Mouse (Mus musculus): Measurements from ENCODE around the gene Tmsb15b1. TPM values are rescaled to one million over a fixed set of nuclear protein-coding genes. Genes with fewer than 3 reads are reported as not detected.
"Not testable (repeated sequence)": the region's sequence is repeated elsewhere in the genome, so short reads cannot be mapped to it uniquely, and the experiment has no call there.

Gene Tmsb15b1
- total and polyA plus RNA-seq, 3 experiments = not detected

DNA sequence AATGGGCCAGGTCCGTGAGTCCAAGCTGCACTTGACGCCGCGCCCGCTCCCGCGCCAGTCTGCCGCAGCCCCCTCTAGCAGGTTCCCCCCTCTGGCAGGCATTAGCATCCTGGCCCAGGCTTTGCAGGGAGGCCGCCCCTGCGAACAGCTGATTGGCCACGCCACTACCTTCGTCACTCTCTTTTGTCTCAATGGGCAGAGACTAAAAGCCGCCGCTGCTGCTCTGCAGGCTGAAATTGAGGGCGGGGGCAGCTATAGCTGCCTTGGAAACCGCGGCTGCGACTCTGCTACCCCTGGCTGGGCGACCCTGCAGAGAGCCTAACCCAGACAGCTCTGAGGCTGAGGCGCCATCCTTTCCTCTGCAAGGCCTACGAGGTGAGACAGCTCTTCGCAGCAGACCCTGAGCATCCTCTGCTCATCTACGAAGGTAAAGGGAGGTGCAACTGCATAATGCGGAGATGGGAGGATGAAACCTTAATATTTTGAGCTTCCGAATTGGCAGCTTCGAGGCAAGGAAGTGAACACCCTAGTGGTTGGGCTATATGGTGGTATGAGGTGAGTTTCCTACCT, 16.4 kb upstream of the Tmsb15b1 start, which contains the start of gene Zcchc18:
Zcchc18 (plus strand) TSS at position 178 of the 570 bp plus-strand sequence.
- H3K36me3 ChIP-seq (ENCODE audit: control insufficient read depth, insufficient read depth, low read length) = no peaks in the 10 kb centered on the region
- peak within 1 kb of the TSS; percentile 25; the same call in 1 of the 2 replicates for H3K9ac ChIP-seq (ENCODE audit: low read depth, low read length)
- peak within 1 kb of the TSS; percentile 19; the same call in 1 of the 2 replicates for H3K4me3 ChIP-seq
- DNase-seq = peak; percentile 31 to 50
- no peaks in the 10 kb centered on the region; the same call in 1 of the 2 replicates for H3K4me1 ChIP-seq (ENCODE audit: control insufficient read depth, insufficient read depth, low read length)
- H3K27me3 ChIP-seq (ENCODE audit: control insufficient read depth, insufficient read depth, low read length) = peaks cover 3% of the 10 kb centered on the region; the same call in 1 of the 2 replicates
- no peak within 1 kb of the TSS for H3K27ac ChIP-seq
- WGBS = 25% methylated on average over 26 of the region's 26 CpGs
- no peaks in the 10 kb centered on the region for H3K79me2 ChIP-seq (replicated peaks; ENCODE audit: control insufficient read depth, insufficient read depth, low read length)
- TF ChIP-seq POLR2A (IDR thresholded peaks at IDR 0.05; ENCODE audit: insufficient read depth, low read depth, low read length) (no peak), CTCF (IDR thresholded peaks at IDR 0.05) (no peak), EP300 (IDR thresholded peaks at IDR 0.05; ENCODE audit: insufficient read depth, low read depth, low read length) (no peak)
- intact Hi-C loops (cut with DNase I) = no loop called here

DNA sequence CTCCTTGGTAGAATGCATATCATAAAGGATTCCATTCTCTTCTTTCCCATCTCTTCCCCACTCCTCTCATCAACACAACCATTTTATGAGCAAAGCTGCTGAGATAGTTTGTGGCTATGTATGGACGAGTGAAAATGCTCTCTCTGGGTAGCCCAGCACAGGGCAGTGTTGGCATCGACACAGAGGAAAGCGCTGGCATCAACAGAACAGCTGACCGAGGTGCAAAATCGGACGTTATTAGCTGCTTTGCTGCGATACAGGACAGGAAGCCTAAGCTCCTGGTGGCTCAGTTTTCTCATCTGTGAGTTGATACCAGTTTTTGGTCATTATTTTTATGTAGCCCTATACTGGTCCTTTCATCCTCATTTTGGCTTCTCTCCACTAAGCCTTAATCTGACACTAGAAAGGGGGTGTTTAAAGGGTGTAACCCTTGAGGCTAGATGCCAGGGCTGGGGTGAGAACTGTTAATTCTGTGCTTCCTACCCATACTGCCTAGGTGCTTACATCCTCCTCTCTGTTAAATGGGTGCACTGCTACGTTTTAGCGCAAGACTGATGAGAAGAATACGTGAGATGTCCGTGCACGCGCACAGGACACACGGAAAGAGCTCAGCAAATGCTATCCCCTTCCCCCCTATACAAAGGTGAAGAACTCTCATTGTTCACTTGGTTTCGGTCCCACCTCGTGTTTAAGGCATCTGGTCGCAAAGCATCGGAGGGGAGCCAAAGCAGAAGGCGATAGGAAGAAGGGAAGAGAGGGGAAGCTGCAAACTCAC, 15.7 kb upstream of the Tmsb15b1 start:
- DNase-seq = no peak
- no peaks in the 10 kb centered on the region; the same call in 1 of the 2 replicates for H3K4me1 ChIP-seq (ENCODE audit: control insufficient read depth, insufficient read depth, low read length)
- intact Hi-C loops (cut with DNase I) = no loop called here
- peaks cover 3% of the 10 kb centered on the region; the same call in 1 of the 2 replicates for H3K27me3 ChIP-seq (ENCODE audit: control insufficient read depth, insufficient read depth, low read length)
- TF ChIP-seq POLR2A (IDR thresholded peaks at IDR 0.05; ENCODE audit: insufficient read depth, low read depth, low read length) = no peak
- H3K79me2 ChIP-seq (replicated peaks; ENCODE audit: control insufficient read depth, insufficient read depth, low read length) = no peaks in the 10 kb centered on the region
- WGBS = 25% methylated on average over 19 of the region's 19 CpGs
- H3K4me3 ChIP-seq = peak overlapping the region; percentile 19; the same call in 1 of the 2 replicates
- H3K9ac ChIP-seq (ENCODE audit: low read depth, low read length) = no peak overlapping the region; the same call in 1 of the 2 replicates
- H3K27ac ChIP-seq = no peak overlapping the region
- no peaks in the 10 kb centered on the region for H3K36me3 ChIP-seq (ENCODE audit: control insufficient read depth, insufficient read depth, low read length)

DNA sequence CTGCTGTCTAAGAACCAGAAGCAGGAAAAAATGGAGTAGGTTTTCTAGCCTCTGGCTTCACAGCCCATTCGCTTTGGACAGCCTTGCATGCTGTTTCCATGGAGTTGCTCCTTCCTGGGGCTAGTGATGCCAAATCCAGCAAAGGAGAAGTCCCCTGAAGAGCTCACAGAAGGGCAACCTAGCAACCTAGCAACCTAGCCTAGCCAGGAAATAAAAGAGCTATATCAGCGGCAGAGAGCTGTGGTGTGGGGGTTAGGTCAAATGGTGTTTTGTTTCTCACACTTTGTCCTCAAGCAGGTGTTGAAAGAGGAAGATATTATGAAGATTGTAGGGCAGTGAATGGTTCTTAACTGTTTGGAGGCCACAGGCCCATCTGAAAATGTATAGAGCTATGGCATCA, 14.6 kb upstream of the Tmsb15b1 start:
- Histone ChIP-seq H3K4me1 (ENCODE audit: control insufficient read depth, insufficient read depth, low read length) (no peaks in the 10 kb centered on the region; the same call in 1 of the 2 replicates), H3K36me3 (ENCODE audit: control insufficient read depth, insufficient read depth, low read length) (no peaks in the 10 kb centered on the region), H3K9ac (ENCODE audit: low read depth, low read length) (no peak overlapping the region), H3K4me3 (no peak overlapping the region), H3K79me2 (replicated peaks; ENCODE audit: control insufficient read depth, insufficient read depth, low read length) (no peaks in the 10 kb centered on the region), H3K27ac (no peak overlapping the region), H3K27me3 (ENCODE audit: control insufficient read depth, insufficient read depth, low read length) (peaks cover 3% of the 10 kb centered on the region; the same call in 1 of the 2 replicates)
- intact Hi-C loops (cut with DNase I) = no loop called here
- TF ChIP-seq POLR2A (IDR thresholded peaks at IDR 0.05; ENCODE audit: insufficient read depth, low read depth, low read length) (no peak), EP300 (IDR thresholded peaks at IDR 0.05; ENCODE audit: insufficient read depth, low read depth, low read length) (no peak), CTCF (IDR thresholded peaks at IDR 0.05) (no peak)
- DNase-seq = no peak
- WGBS = 54% methylated on average over 2 of the region's 2 CpGs

GRCm38 (mm10) chrX:136986039-136986438, 9.4 kb upstream of the Tmsb15b1 start:
- no peaks in the 10 kb centered on the region for H3K36me3 ChIP-seq (ENCODE audit: control insufficient read depth, insufficient read depth, low read length)
- no peak overlapping the region for H3K27ac ChIP-seq
- H3K79me2 ChIP-seq (replicated peaks; ENCODE audit: control insufficient read depth, insufficient read depth, low read length) = no peaks in the 10 kb centered on the region
- H3K4me1 ChIP-seq (ENCODE audit: control insufficient read depth, insufficient read depth, low read length) = no peaks in the 10 kb centered on the region
- intact Hi-C loops (cut with DNase I) = no loop called here
- H3K27me3 ChIP-seq (ENCODE audit: control insufficient read depth, insufficient read depth, low read length) = no peaks in the 10 kb centered on the region
- TF ChIP-seq POLR2A (IDR thresholded peaks at IDR 0.05; ENCODE audit: insufficient read depth, low read depth, low read length) = no peak
- TF ChIP-seq EP300 (IDR thresholded peaks at IDR 0.05; ENCODE audit: insufficient read depth, low read depth, low read length) = no peak
- TF ChIP-seq CTCF (IDR thresholded peaks at IDR 0.05) = no peak
- no peak overlapping the region for H3K4me3 ChIP-seq
- no peak overlapping the region for H3K9ac ChIP-seq (ENCODE audit: low read depth, low read length)
- no peak for DNase-seq

- no peak overlapping the region for H3K27ac ChIP-seq
- intact Hi-C loops (cut with DNase I) = no loop called here
- TF ChIP-seq EP300 (IDR thresholded peaks at IDR 0.05; ENCODE audit: insufficient read depth, low read depth, low read length) (no peak), CTCF (IDR thresholded peaks at IDR 0.05) (peak; percentile 58)
These were observed 1.9 kb upstream of the Tmsb15b1 start for GRCm38 (mm10) chrX:136978616-136979015.

DNA sequence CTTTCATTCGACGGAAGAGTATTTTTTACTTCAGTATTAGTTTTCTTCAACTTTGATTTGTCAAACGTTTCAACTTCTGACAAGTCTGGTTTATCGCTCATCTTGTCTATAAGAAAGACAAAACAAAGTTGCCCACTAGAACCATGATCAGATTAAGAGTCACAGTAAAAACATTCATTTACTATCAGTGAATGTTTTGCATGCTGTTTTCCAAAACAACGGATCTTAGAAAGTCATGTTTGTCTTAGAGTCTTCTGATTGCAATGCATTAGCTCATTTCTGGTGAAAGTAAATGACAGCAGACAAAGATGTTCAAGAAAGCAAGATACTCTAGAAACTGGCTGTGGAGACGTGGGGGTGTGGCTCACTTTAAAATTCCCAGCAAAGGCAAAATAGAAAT, 1.3 kb downstream of the Tmsb15b1 start, which contains the start of gene Tmsb15b2:
Tmsb15b2 (minus strand) TSS at position 101 of the 400 bp plus-strand sequence.
- 82% methylated on average over 6 of the region's 6 CpGs for WGBS
- H3K27me3 ChIP-seq (ENCODE audit: control insufficient read depth, insufficient read depth, low read length); H3K36me3 ChIP-seq (ENCODE audit: control insufficient read depth, insufficient read depth, low read length); intact Hi-C loops (cut with DNase I); H3K9ac ChIP-seq (ENCODE audit: low read depth, low read length); H3K4me1 ChIP-seq (ENCODE audit: control insufficient read depth, insufficient read depth, low read length); DNase-seq; H3K4me3 ChIP-seq; H3K79me2 ChIP-seq (replicated peaks; ENCODE audit: control insufficient read depth, insufficient read depth, low read length); H3K27ac ChIP-seq: not testable (repeated sequence)

More at GRCm38 (mm10) chrX:136978616-136979015, 1.9 kb upstream of the Tmsb15b1 start:
- Histone ChIP-seq H3K36me3 (ENCODE audit: control insufficient read depth, insufficient read depth, low read length) (no peaks in the 10 kb centered on the region), H3K27me3 (ENCODE audit: control insufficient read depth, insufficient read depth, low read length) (no peaks in the 10 kb centered on the region), H3K4me3 (no peak overlapping the region), H3K79me2 (replicated peaks; ENCODE audit: control insufficient read depth, insufficient read depth, low read length) (no peaks in the 10 kb centered on the region), H3K4me1 (ENCODE audit: control insufficient read depth, insufficient read depth, low read length) (no peaks in the 10 kb centered on the region), H3K9ac (ENCODE audit: low read depth, low read length) (no peak overlapping the region)
- no peak for DNase-seq
